Comparison of ENCODE assay signal across 9 mouse cellular contexts in the genomic region with DNA sequence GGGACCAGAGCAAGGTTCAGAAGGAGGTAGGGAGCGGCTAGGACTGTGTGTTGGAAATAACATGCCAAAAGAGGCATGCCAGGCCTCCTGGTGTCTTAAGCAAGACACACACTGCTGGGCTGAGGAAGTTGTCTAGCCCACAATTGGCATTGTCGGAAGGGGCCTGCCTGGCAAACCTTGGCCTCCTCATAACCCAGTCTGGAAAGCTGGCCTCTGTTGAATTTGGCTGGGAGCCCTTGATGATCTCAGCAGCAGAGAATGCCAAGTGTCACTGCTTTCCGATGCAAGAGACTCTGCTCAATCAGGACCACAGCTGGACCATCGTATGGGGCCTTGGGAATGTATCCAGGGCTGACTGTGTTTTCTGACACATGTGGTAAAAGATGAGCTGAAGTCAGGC. TPM values are rescaled to one million over a fixed set of nuclear protein-coding genes. Genes with fewer than 3 reads are reported as not detected.
A peak's percentile ranks its signal among the peaks of the same experiment; 100 is the strongest.
DNase-seq lines count a peak whose midpoint lies in the region; ATAC-seq and TF ChIP-seq lines count a peak whose summit lies in the region.
"Had no signal": no experiment of that assay in that cellular context is flagged by ENCODE, and none has a peak within 500 bp of the region (broad histone marks: within the 10 kb centered on the region; RNA-seq: fewer than 3 reads in every experiment).

No protein-coding gene starts in this region.

- H3K27me3 ChIP-seq in forebrain, embryonic 13.5 days, result no peaks in the 10 kb centered on the region
- no peaks in the 10 kb centered on the region for H3K27me3 ChIP-seq in forebrain, embryonic 11.5 days (ENCODE audit: control insufficient read depth, insufficient read depth, low read length)
- H3K27me3 ChIP-seq in hindbrain, embryonic 14.5 days (ENCODE audit: control insufficient read depth, insufficient read depth, low read length), result no peaks in the 10 kb centered on the region
- no peaks in the 10 kb centered on the region for H3K27me3 ChIP-seq in limb, embryonic 14.5 days (ENCODE audit: control insufficient read depth, insufficient read depth, low read length)
- H3K27me3 ChIP-seq in stomach, embryonic 14.5 days (ENCODE audit: control insufficient read depth, insufficient read depth, low read length), result no peaks in the 10 kb centered on the region
- H3K27me3 ChIP-seq: liver, embryonic 13.5 days had no signal

- 46% methylated on average over 4 of the region's 4 CpGs for WGBS in forebrain, embryonic 13.5 days
- WGBS in forebrain, embryonic 11.5 days, result 87% methylated on average over 4 of the region's 4 CpGs
- 61% methylated on average over 4 of the region's 4 CpGs for WGBS in hindbrain, embryonic 14.5 days
- 54% methylated on average over 4 of the region's 4 CpGs for WGBS in limb, embryonic 14.5 days
- WGBS in stomach, embryonic 14.5 days, result 37% methylated on average over 4 of the region's 4 CpGs

- H3K4me2 ChIP-seq in forebrain, embryonic 13.5 days, result no peak overlapping the region
- no peak overlapping the region for H3K4me2 ChIP-seq in forebrain, embryonic 11.5 days (ENCODE audit: low read depth, low read length, severe bottlenecking)
- no peak overlapping the region for H3K4me2 ChIP-seq in hindbrain, embryonic 14.5 days (replicated peaks)
- H3K4me2 ChIP-seq in limb, embryonic 14.5 days (replicated peaks; ENCODE audit: low read depth, low read length, severe bottlenecking), result no peak overlapping the region
- no peak overlapping the region for H3K4me2 ChIP-seq in stomach, embryonic 14.5 days (replicated peaks; ENCODE audit: low read depth, low read length)
- H3K4me2 ChIP-seq: liver, embryonic 13.5 days had no signal

- no peak for TF ChIP-seq POLR2A in limb, embryonic 14.5 days (IDR thresholded peaks at IDR 0.05; ENCODE audit: borderline replicate concordance, extremely low read depth, insufficient read depth, insufficient read length)

- H3K36me3 ChIP-seq in forebrain, embryonic 13.5 days (ENCODE audit: poor library complexity, severe bottlenecking), result no peaks in the 10 kb centered on the region
- H3K36me3 ChIP-seq in forebrain, embryonic 11.5 days (ENCODE audit: control insufficient read depth, insufficient read depth, low read length), result no peaks in the 10 kb centered on the region
- H3K36me3 ChIP-seq in hindbrain, embryonic 14.5 days (replicated peaks; ENCODE audit: control insufficient read depth, insufficient read depth), result no peaks in the 10 kb centered on the region
- H3K36me3 ChIP-seq in limb, embryonic 14.5 days (ENCODE audit: control insufficient read depth, insufficient read depth, low read length), result no peaks in the 10 kb centered on the region
- H3K36me3 ChIP-seq in stomach, embryonic 14.5 days (ENCODE audit: control insufficient read depth, insufficient read depth, low read length), result no peaks in the 10 kb centered on the region
- H3K36me3 ChIP-seq: liver, embryonic 13.5 days had no signal

- H3K9ac ChIP-seq in forebrain, embryonic 13.5 days, result no peak overlapping the region
- H3K9ac ChIP-seq in forebrain, embryonic 11.5 days (ENCODE audit: low read length), result no peak overlapping the region
- H3K9ac ChIP-seq in hindbrain, embryonic 14.5 days, result no peak overlapping the region
- H3K9ac ChIP-seq in limb, embryonic 14.5 days (ENCODE audit: low read depth, low read length, severe bottlenecking), result no peak overlapping the region
- no peak overlapping the region for H3K9ac ChIP-seq in stomach, embryonic 14.5 days (replicated peaks; ENCODE audit: low read depth, low read length)
- H3K9ac ChIP-seq: liver, embryonic 13.5 days had no signal

- H3K27ac ChIP-seq in forebrain, embryonic 13.5 days, result no peak overlapping the region
- no peak overlapping the region for H3K27ac ChIP-seq in forebrain, embryonic 11.5 days (ENCODE audit: low read depth, low read length)
- H3K27ac ChIP-seq in hindbrain, embryonic 14.5 days, result no peak overlapping the region
- H3K27ac ChIP-seq in limb, embryonic 14.5 days (replicated peaks; ENCODE audit: low read depth, low read length), result peak overlapping the region; percentile 43; the same call in 1 of the 2 replicates
- H3K27ac ChIP-seq in stomach, embryonic 14.5 days (ENCODE audit: low read length), result no peak overlapping the region
- H3K27ac ChIP-seq: liver, embryonic 13.5 days had no signal

- H3K9me3 ChIP-seq in forebrain, embryonic 13.5 days (replicated peaks), result no peaks in the 10 kb centered on the region
- no peaks in the 10 kb centered on the region for H3K9me3 ChIP-seq in forebrain, embryonic 11.5 days (ENCODE audit: control insufficient read depth, low read length)
- H3K9me3 ChIP-seq in hindbrain, embryonic 14.5 days (ENCODE audit: control insufficient read depth, low read length), result no peaks in the 10 kb centered on the region
- H3K9me3 ChIP-seq in limb, embryonic 14.5 days (ENCODE audit: control insufficient read depth, low read length), result no peaks in the 10 kb centered on the region
- no peaks in the 10 kb centered on the region for H3K9me3 ChIP-seq in stomach, embryonic 14.5 days (ENCODE audit: control insufficient read depth, low read depth, low read length)

- H3K4me3 ChIP-seq in forebrain, embryonic 13.5 days, result no peak overlapping the region
- no peak overlapping the region for H3K4me3 ChIP-seq in forebrain, embryonic 11.5 days (ENCODE audit: low read depth, low read length)
- H3K4me3 ChIP-seq in hindbrain, embryonic 14.5 days (replicated peaks; ENCODE audit: low read length), result no peak overlapping the region
- H3K4me3 ChIP-seq in limb, embryonic 14.5 days (replicated peaks; ENCODE audit: low read length), result no peak overlapping the region
- H3K4me3 ChIP-seq in stomach, embryonic 14.5 days (ENCODE audit: low read depth, low read length), result no peak overlapping the region
- H3K4me3 ChIP-seq: liver, embryonic 13.5 days had no signal

- H3K4me1 ChIP-seq in forebrain, embryonic 13.5 days, result peaks cover 9% of the 10 kb centered on the region
- H3K4me1 ChIP-seq in forebrain, embryonic 11.5 days (replicated peaks; ENCODE audit: control insufficient read depth, insufficient read depth, low read length), result no peaks in the 10 kb centered on the region
- H3K4me1 ChIP-seq in hindbrain, embryonic 14.5 days (replicated peaks; ENCODE audit: control insufficient read depth, insufficient read depth, low read length), result peaks cover 7% of the 10 kb centered on the region; the same call in 1 of the 2 replicates
- H3K4me1 ChIP-seq in limb, embryonic 14.5 days (ENCODE audit: control insufficient read depth, insufficient read depth, low read length), result peaks cover 11% of the 10 kb centered on the region
- no peaks in the 10 kb centered on the region for H3K4me1 ChIP-seq in stomach, embryonic 14.5 days (ENCODE audit: control insufficient read depth, insufficient read depth, low read length)
- H3K4me1 ChIP-seq: liver, embryonic 13.5 days had no signal

- ATAC-seq in forebrain, embryonic 13.5 days, result peak; percentile 63
- ATAC-seq in forebrain, embryonic 11.5 days (replicated peaks; ENCODE audit: low FRiP score), result no peak
- peak; percentile 53; the same call in 1 of the 2 replicates for ATAC-seq in hindbrain, embryonic 14.5 days (ENCODE audit: low FRiP score)
- ATAC-seq in limb, embryonic 14.5 days (ENCODE audit: low FRiP score, low read depth), result peak; percentile 80
- ATAC-seq in stomach, embryonic 14.5 days (ENCODE audit: insufficient number of reproducible peaks, insufficient read depth, low FRiP score, low read depth), result 0 out of 2 replicates have a peak, but pooled peaks have one; percentile 42
- ATAC-seq in erythroblast, adult 5-6 weeks (replicated peaks; ENCODE audit: low FRiP score, poor library complexity, severe bottlenecking), result no peak

- no peak for DNase-seq in forebrain, embryonic 11.5 days (ENCODE audit: low spot score)
- peak; percentile 74 for DNase-seq in adipocyte (ENCODE audit: low spot score)
- peak; percentile 33 for DNase-seq in gastrocnemius, adult 18-20 months (ENCODE audit: low spot score)
- peak; percentile 67 for DNase-seq in hindbrain, embryonic 14.5 days (ENCODE audit: low spot score)
- peak; percentile 82 for DNase-seq in limb, embryonic 14.5 days (ENCODE audit: low spot score)
- DNase-seq: liver, embryonic 13.5 days had no signal

RNA-seq across cellular contexts. Expression of gene Lmcd1, which starts 27.9 kb away (rescaled TPM):
- 14.6 and 14.8 TPM in 2 replicates for polyA plus RNA-seq in forebrain, embryonic 13.5 days (2015; fragmentation: Nextera tagmentation; extraction: Ambion mirVana)
- polyA plus RNA-seq in forebrain, embryonic 11.5 days (2014; fragmentation: Nextera tagmentation; extraction: Ambion mirVana), result 3.4 and 3.9 TPM in 2 replicates
- 100 to 1,000 TPM; 109 to 237 TPM for total RNA-seq in gastrocnemius, adult 18-20 months (2021)
- 9.4 and 11.8 TPM in 2 replicates for polyA plus RNA-seq in hindbrain, embryonic 14.5 days (2014; fragmentation: Nextera tagmentation; extraction: Ambion mirVana)
- polyA plus RNA-seq in limb, embryonic 14.5 days (2012; rRNA removed), result 22.9 and 24.6 TPM in 2 replicates
- 32.1 and 37.4 TPM in 2 replicates for polyA plus RNA-seq in limb, embryonic 14.5 days (2014; fragmentation: Nextera tagmentation; extraction: Ambion mirVana)
- polyA plus RNA-seq in stomach, embryonic 14.5 days (2014; fragmentation: Nextera tagmentation; extraction: Ambion mirVana), result 6.9 and 10.8 TPM in 2 replicates
- total RNA-seq in erythroblast, adult 5-6 weeks (2015; ENCODE audit: low replicate concordance), result 2.9 TPM in 1 of 2 replicates, not detected in the other
- total RNA-seq in erythroblast, adult 5-6 weeks (2017; ENCODE audit: low replicate concordance), result not detected in 2 replicates

Comparison
In these comparisons a context has a peak if more than half of its experiments do, and no peak if none do; other contexts are left out.
1. ATAC-seq: peak in forebrain, embryonic 13.5 days (single experiment), hindbrain, embryonic 14.5 days (single experiment), limb, embryonic 14.5 days (single experiment) and stomach, embryonic 14.5 days (single experiment); none in forebrain, embryonic 11.5 days (single experiment) and erythroblast, adult 5-6 weeks (single experiment).